Mouse (Mus musculus): ENCODE measurements around the gene Usp22.

- TF ChIP-seq EP300 (IDR thresholded peaks at IDR 0.05; ENCODE audit: low read depth), result no peak
- TF ChIP-seq CTCF (IDR thresholded peaks at IDR 0.05; ENCODE audit: low read depth), result no peak
These were observed 64.7 kb downstream of the Usp22 start for GRCm38 (mm10) chr11:61110113-61110512.
